Mouse (Mus musculus) testis, adult 10 weeks (tissue): ENCODE data around the gene Ddx55. TPM values are rescaled to one million over a fixed set of nuclear protein-coding genes. Genes with fewer than 3 reads are reported as not detected.

ENCODE experiments used
- polyA plus RNA-seq: library from polyadenylated mRNA; stranded (reverse); fragments of 350-450 nt; fragmentation: Illumina TruSeq; extraction: RNeasy Lipid Tissue Mini Kit (QIAGEN cat#74804); gene quantifications from one replicate; pipeline ENCODE4 v1.2.3, GENCODE M21; 2014; ENCODE audit warnings: low read depth, low replicate concordance

The Ddx55 gene
- polyA plus RNA-seq = 4.5 TPM

DNA sequence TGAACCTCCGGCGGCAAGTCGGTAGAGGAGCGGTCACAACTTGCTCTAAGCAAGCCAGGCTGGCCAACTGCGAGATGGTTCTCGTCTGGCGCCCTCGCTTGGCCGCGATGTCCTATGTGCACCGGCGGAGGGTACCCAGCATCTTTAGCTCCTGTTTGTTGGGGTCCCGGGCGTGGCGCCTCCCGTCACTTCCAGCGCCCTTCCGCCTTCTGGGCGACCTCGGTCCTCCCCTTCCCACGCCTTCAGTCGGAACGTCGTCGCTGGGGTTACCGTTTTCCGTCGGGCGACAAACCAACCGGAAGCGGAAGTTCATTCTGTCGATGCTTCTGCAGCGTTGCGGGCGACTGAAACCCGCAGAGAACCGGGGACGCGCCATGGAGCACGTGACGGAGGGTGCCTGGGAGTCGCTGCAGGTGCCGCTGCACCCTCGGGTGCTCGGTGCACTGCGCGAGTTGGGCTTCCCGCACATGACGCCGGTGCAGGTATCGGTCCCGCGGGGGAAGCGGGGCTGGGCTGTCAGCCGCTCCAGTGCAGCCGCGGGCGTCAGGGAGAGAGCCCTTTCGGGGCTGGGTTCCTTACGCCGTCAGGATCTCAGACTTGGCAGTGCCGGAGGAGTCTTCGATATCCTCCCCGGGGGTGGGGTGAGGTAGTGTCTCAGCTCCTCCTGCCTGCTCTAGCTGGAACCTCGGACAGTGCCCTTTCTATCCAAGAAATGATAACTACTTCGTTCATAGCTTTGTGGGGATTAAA is at the start of gene Ddx55:
Gene Ddx55 (plus strand): TSS at position 307 of the 750 bp plus-strand sequence.

DNA sequence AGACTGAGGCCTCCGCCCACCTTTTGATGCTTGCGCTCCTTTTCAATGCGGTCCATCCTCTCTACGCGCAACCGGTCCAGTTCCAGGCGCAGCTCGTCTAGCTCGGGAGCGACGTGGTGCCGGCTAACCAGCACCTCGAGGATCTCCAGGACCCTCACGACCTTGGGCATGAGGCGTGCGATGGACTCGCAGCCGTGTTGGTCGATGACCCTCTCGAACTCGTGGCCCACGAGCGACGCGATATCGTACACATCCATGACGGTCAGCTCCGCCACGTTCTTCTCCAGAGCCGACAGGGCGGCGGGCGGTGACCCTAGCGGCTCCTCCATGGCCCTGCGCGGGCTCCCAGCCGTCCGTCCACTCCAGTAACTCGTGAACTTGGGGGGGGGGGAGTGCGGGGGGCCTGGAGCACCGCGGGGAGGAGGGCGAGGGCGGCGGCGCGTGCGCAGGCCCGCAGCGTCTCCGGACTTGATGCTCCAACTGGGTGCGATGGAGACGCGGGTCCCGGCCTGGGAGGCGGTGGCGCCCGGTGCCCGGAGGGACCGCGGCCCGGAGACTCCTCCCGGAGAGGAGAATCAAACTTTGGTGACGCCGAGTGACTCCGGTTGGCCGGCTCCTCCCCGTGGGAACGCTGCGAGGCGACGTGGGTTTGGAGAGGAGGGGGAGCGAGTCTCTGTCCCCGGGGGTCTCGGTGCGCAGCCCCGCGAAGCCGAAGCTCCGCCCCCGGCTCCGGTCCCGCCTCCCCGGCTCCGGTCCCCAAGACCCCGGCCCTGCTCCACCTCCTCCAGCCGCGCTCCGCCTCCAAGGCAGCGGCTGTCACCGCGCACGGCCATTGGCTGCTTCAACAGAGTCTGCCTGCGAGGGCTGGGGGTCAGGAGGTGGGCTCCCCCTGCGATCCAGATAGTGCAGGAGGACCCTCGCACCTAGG is 21.7 kb upstream of the Ddx55 start, which contains the start of gene Rilpl1:
Gene Rilpl1 (minus strand): TSS at position 737 of the 928 bp plus-strand sequence.

DNA sequence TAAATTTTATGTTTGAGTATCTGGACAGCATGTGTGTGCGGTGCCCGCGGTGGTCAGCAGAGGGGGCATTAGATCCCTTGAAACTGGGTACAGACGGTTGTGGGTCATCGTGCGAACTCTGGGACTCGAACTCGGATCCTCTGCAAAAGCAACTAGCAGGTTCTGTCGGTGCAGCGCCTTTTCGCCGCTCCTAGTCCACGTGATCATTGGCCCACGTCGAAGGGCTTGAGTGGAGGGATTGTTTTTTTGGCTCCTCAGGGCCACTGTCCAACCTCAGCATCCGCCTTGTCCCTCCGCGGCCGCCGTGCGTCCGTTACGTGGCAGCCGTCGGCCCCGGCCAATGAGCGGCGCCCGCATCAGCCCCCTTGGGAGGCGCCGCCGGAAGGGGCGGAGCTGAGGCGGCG is 12.3 kb upstream of the Ddx55 start, which contains the start of gene Tmed2:
Gene Tmed2 (plus strand): TSS at position 313 of the 404 bp plus-strand sequence.

DNA sequence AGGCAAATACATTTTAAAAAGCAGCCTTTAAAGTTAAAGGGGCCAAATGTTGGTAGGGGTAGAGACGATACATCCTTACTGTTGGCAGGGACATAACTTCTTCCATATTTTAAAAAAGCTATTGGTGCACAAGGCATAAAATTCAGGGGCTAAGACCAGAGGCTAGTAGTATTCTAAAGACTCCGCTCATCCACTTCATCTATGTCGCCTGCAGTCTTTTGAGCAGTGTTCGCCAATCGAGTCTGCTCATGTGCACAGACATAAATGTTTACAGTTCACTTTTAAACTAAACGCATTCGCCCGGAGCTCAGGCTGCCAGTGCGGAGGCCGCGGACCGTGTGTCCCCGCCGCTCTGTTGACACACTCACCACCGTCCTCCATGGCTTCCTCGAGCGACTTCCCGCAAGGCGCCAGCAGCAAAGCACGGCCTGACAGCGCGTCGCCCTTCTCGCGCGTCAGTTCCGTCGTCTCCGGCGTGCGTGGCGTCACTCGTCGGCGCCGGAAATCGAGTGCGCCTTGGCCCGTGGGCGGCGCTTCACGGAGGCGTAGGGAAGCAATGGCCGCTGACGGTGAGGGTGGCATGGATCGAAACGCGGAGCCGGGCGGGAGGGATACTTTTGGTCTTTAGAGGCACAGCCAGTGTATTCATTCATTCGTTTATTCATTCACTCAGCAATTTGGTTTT is 26.1 kb downstream of the Ddx55 start, which contains the start of the genes Eif2b1 and Gtf2h3:
Gene Eif2b1 (minus strand): TSS at position 499 of the 685 bp plus-strand sequence.
Gene Gtf2h3 (plus strand): TSS at position 508 of the 685 bp plus-strand sequence.

Other genes starting within 250 kb of the Ddx55 start
- gene Mphosph9, start 224.9 kb upstream of the Ddx55 start, polyA plus RNA-seq = 51.4 TPM
- gene 2810006K23Rik, start 224.8 kb upstream of the Ddx55 start, polyA plus RNA-seq = 7.6 TPM
- gene Cdk2ap1, start 189.8 kb upstream of the Ddx55 start, polyA plus RNA-seq = 44.7 TPM
- gene Sbno1, start 126.9 kb upstream of the Ddx55 start, polyA plus RNA-seq = 238 TPM
- 31.7 TPM for gene Kmt5a, start 112.9 kb upstream of the Ddx55 start, polyA plus RNA-seq
- gene Rilpl2, start 74.5 kb upstream of the Ddx55 start, polyA plus RNA-seq = 2.6 TPM
- gene Snrnp35, start 69.7 kb upstream of the Ddx55 start, polyA plus RNA-seq = 4.8 TPM
- 1.0 TPM for gene Rilpl1, start 21.5 kb upstream of the Ddx55 start, polyA plus RNA-seq
- 384 TPM for gene Tmed2, start 12.2 kb upstream of the Ddx55 start, polyA plus RNA-seq
- gene Eif2b1, start 26.3 kb downstream of the Ddx55 start, polyA plus RNA-seq = 32.2 TPM
- gene Gtf2h3, start 26.3 kb downstream of the Ddx55 start, polyA plus RNA-seq = 7.7 TPM
- gene Atp6v0a2, start 75.7 kb downstream of the Ddx55 start, polyA plus RNA-seq = 9.3 TPM
- 7.5 TPM for gene Dnah10, start 172.2 kb downstream of the Ddx55 start, polyA plus RNA-seq